Mouse (Mus musculus): ENCODE data around the gene Spock1. TPM values are rescaled to one million over a fixed set of nuclear protein-coding genes. Genes with fewer than 3 reads are reported as not detected.

The Spock1 gene
- polyA plus RNA-seq, 1 experiment from 2014 or later, result 4.0 TPM

DNA sequence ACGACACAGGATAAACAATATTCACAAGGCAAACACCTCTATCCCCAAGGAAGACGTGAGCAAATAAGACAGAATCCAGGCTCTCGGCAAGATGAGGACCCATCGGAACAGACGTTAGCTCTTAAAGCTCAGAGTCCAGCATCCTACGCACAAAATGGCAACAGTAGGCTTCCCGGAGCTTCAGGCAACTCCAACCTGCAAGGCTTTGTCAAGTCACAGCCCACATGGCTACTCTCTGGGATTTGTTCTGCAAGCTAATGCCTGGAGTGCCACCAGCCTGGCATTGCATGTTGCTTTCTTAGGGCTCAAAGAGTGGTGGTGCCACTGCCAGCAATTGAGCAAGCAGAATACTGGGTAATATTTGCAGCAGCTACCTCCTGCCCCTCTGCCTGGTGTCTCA, 373.8 kb downstream of the Spock1 start:
- H3K36me3 ChIP-seq (replicated peaks), result no peaks in the 10 kb centered on the region
- H3K4me1 ChIP-seq, result peaks cover 14% of the 10 kb centered on the region
- 88% methylated on average over 7 of the region's 7 CpGs for WGBS
- no peak for DNase-seq (ENCODE audit: low spot score)
- H3K9me3 ChIP-seq, result no peaks in the 10 kb centered on the region
- H3K27me3 ChIP-seq (replicated peaks; ENCODE audit: low read depth, poor library complexity, severe bottlenecking), result peaks cover 4% of the 10 kb centered on the region; the same call in 1 of the 2 replicates
- no peak overlapping the region for H3K4me3 ChIP-seq
- no peak overlapping the region for H3K27ac ChIP-seq (replicated peaks)

DNA sequence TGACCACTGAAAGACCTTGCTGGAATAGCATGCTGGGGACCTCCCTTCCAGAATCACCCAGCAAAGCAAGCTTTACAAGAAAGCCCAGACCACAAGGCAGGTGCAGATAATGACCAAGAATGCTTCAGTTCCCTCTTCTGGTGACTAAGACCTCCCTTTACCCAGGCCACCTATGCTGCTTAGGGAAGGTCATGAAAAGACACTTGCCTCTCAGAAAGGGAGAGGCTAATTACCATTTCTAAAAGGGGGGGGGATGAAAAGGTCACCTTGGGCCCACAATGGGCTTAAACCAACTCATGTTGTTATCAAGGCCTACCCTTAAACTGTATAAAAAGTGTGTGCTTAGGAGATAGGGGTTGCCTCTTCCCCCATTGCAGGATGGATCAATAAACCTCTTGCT, 382.2 kb downstream of the Spock1 start:
- H3K9me3 ChIP-seq, result no peaks in the 10 kb centered on the region
- H3K36me3 ChIP-seq (replicated peaks), result no peaks in the 10 kb centered on the region
- H3K4me1 ChIP-seq, result peaks cover 23% of the 10 kb centered on the region
- no peak for DNase-seq (ENCODE audit: low spot score)
- no peak overlapping the region for H3K27ac ChIP-seq (replicated peaks)
- 0 out of 2 replicates have a peak, but pooled peaks cover 4% of the 10 kb centered on the region for H3K27me3 ChIP-seq (replicated peaks; ENCODE audit: low read depth, poor library complexity, severe bottlenecking)
- H3K4me3 ChIP-seq, result no peak overlapping the region

DNA sequence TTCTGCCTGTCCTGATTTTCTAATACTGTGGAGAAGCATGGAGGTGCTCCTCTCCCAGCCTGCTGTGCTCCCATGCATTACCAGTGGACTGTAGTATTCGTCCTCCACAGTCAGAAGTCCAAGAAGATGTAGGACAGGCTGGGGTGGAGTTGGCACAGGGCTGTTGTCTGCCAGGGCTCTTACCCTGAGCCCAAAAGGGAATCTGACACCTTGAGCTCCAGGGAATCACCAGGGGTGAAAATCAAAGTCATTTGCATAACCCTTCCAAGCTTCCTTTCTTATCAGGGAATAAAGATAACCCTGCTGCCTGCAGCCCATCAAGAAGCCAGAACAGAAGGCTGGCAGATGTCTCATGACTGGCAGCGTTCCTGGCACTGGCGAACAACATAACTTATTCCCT, 383.6 kb downstream of the Spock1 start:
- no peaks in the 10 kb centered on the region for H3K36me3 ChIP-seq (replicated peaks)
- 82% methylated on average over 3 of the region's 3 CpGs for WGBS
- H3K9me3 ChIP-seq, result no peaks in the 10 kb centered on the region
- H3K4me1 ChIP-seq, result peaks cover 18% of the 10 kb centered on the region
- no peak overlapping the region for H3K27ac ChIP-seq (replicated peaks)
- H3K4me3 ChIP-seq, result no peak overlapping the region
- 0 out of 2 replicates have a peak, but pooled peaks cover 2% of the 10 kb centered on the region for H3K27me3 ChIP-seq (replicated peaks; ENCODE audit: low read depth, poor library complexity, severe bottlenecking)
- no peak for DNase-seq (ENCODE audit: low spot score)

DNA sequence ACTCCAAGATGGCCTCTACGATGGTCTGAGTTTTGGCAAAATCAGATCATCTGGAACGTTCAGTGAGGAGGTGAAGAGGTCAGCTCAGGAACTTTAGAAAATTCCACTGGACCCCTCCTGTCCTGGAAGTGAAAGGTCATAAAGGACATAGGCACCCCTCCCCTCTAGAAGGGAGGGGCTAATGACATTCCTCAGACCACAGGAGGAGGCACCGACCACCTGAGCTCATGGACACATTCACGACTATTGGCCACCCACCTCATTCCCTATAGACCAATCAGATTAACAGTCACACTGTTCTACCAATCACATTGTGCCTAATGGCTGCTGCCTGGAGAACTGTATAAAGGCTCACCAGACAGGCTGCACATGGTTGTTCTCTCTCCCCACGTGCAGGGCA, 384.8 kb downstream of the Spock1 start:
- Histone ChIP-seq H3K27me3 (replicated peaks; ENCODE audit: low read depth, poor library complexity, severe bottlenecking) (no peaks in the 10 kb centered on the region), H3K27ac (replicated peaks) (no peak overlapping the region), H3K4me3 (no peak overlapping the region), H3K36me3 (replicated peaks) (no peaks in the 10 kb centered on the region), H3K9me3 (no peaks in the 10 kb centered on the region), H3K4me1 (peaks cover 16% of the 10 kb centered on the region; the same call in 1 of the 2 replicates)
- no peak for DNase-seq (ENCODE audit: low spot score)
- 83% methylated on average over 5 of the region's 5 CpGs for WGBS

DNA sequence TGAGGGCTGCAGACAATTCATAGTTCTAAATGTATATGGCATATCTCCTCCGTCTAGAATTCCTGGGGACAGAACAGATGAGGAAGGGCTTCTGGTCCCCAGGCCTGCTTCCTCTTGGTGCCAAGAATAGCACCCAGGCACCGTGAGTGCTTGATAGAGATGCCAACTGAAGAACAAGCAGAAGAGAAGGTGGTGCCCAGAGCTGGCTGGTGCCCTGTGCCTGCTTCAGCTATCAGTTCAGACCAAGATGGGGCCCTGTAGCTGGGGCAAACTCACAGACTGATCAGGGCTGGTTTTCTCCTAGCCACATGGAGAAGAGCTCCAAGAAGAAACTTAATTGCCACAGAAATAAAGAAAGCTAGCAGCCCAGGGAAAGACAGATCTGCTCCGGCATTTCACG, 385.8 kb downstream of the Spock1 start:
- 78% methylated on average over 4 of the region's 4 CpGs for WGBS
- Histone ChIP-seq H3K27me3 (replicated peaks; ENCODE audit: low read depth, poor library complexity, severe bottlenecking) (no peaks in the 10 kb centered on the region), H3K27ac (replicated peaks) (no peak overlapping the region), H3K4me1 (peaks cover 16% of the 10 kb centered on the region; the same call in 1 of the 2 replicates), H3K36me3 (replicated peaks) (no peaks in the 10 kb centered on the region), H3K9me3 (no peaks in the 10 kb centered on the region), H3K4me3 (no peak overlapping the region)
- DNase-seq (ENCODE audit: low spot score), result no peak

DNA sequence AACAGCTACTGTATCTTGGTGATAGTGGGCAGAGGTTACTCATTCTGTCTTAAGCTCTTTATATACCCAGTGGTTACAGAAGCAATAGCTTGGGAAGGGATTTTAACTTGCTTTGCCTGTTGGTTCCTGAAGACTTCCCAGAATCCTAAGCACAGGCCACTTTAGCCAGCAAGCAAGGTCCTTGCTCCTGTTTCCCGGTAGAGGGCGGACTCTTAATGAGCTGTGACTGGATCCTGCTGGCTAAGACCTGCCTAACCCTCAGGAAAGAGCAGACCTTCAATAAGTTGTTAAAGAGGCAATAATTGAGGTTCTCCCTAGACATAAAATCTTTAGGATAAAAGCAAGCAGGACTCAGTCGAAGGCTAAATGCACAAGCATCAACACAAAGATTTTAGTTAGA, 387.0 kb downstream of the Spock1 start:
- Histone ChIP-seq H3K9me3 (no peaks in the 10 kb centered on the region), H3K27ac (replicated peaks) (no peak overlapping the region), H3K27me3 (replicated peaks; ENCODE audit: low read depth, poor library complexity, severe bottlenecking) (no peaks in the 10 kb centered on the region), H3K36me3 (replicated peaks) (no peaks in the 10 kb centered on the region), H3K4me3 (no peak overlapping the region), H3K4me1 (peaks cover 17% of the 10 kb centered on the region; the same call in 1 of the 2 replicates)
- 19% methylated on average over 3 of the region's 3 CpGs for WGBS
- DNase-seq (ENCODE audit: low spot score), result peak; percentile 54

DNA sequence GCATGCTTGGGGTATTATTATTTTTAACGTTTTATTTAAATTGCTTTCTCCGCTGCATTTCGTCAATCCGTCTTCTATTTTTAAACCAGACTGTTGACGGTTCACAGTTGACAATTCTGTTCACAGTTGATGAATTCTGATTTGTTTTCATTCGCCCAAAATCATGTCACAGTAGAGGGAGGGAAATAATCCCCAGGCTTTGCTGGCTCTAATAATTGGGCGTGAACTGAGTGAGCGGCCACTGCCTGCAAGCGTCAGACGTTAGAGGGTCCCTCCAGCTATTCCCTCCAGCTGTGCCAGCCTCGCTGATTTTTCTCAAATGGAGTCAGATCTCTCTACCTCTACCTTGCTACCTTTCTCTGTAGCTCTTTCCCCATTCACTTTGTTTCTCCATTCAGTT, 388.3 kb downstream of the Spock1 start:
- peaks cover 24% of the 10 kb centered on the region for H3K4me1 ChIP-seq
- WGBS, result 73% methylated on average over 11 of the region's 11 CpGs

DNA sequence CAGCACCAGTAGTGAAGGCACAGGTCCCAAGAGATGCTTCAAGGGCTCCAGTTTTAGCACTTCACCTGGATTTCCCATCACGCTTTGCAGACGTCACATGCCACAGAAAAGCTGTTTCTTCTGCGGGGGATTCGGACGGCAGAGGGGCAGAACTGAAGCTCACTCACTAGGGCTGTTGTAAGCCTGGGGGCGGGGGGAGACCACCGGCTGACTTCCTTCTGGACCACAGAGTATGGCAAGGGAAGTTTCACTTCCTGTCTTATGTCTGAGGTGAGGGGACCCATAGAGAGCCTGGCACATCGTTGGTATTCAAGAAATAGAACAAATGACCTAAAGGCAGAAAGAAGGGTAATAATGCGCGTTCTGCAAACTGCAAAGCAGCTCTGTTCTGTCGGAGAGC, 392.4 kb downstream of the Spock1 start:
- DNase-seq (ENCODE audit: low spot score), result no peak
- WGBS, result 73% methylated on average over 11 of the region's 11 CpGs

More for the DNA sequence above, 388.3 kb downstream of the Spock1 start:
- Histone ChIP-seq H3K9me3 (no peaks in the 10 kb centered on the region), H3K4me3 (no peak overlapping the region), H3K27me3 (replicated peaks; ENCODE audit: low read depth, poor library complexity, severe bottlenecking) (no peaks in the 10 kb centered on the region), H3K36me3 (replicated peaks) (no peaks in the 10 kb centered on the region), H3K27ac (replicated peaks) (no peak overlapping the region)
- DNase-seq (ENCODE audit: low spot score), result no peak

DNA sequence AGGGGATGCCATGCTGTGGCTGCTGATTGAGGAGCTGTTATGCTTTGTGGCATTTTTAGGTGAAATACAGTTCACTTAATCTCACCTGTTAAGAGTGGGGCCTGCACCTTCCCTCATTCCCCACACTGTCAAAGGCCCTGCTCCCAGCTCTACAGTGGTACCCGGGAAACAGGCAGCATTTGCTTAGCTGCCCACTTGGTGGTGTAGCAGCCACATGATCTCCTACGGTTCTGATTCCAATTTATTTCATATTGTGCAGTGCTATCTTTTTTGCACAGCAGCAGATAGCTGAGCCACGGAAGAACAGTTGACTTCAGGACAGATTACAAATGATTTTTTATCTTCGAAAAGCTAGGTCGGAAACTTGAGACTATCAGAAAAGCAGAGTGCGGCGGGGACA, 406.6 kb downstream of the Spock1 start:
- Histone ChIP-seq H3K9me3 (no peaks in the 10 kb centered on the region), H3K4me1 (no peaks in the 10 kb centered on the region), H3K27ac (replicated peaks) (no peak overlapping the region), H3K27me3 (replicated peaks; ENCODE audit: low read depth, poor library complexity, severe bottlenecking) (no peaks in the 10 kb centered on the region), H3K4me3 (no peak overlapping the region), H3K36me3 (replicated peaks) (no peaks in the 10 kb centered on the region)
- DNase-seq (ENCODE audit: low spot score), result no peak
- WGBS, result 90% methylated on average over 7 of the region's 7 CpGs

More for the DNA sequence above, 392.4 kb downstream of the Spock1 start:
- Histone ChIP-seq H3K27ac (replicated peaks) (no peak overlapping the region), H3K27me3 (replicated peaks; ENCODE audit: low read depth, poor library complexity, severe bottlenecking) (no peaks in the 10 kb centered on the region), H3K9me3 (no peaks in the 10 kb centered on the region), H3K4me3 (no peak overlapping the region), H3K36me3 (replicated peaks) (no peaks in the 10 kb centered on the region), H3K4me1 (peaks cover 9% of the 10 kb centered on the region)

DNA sequence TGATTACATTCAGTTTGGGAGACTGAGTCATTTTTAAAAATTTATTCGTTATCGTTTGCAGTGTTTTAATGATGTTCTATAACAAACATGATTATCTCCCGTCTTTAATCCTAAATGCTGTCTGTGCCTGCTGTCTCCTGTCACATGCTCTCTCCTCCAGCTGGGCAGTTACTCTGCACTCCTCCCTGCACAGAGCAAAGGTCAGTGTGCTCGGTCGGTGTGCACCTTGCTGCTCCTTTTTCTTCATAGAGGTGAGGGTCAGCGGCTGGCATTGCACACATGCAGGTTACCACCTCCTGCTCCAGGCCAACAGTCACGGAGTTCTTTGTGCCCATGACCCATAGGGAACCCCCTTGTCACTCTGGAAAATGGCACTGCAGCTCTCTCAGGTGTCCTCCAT, 411.4 kb downstream of the Spock1 start:
- H3K4me1 ChIP-seq, result no peaks in the 10 kb centered on the region
- no peak overlapping the region for H3K4me3 ChIP-seq
- no peaks in the 10 kb centered on the region for H3K27me3 ChIP-seq (replicated peaks; ENCODE audit: low read depth, poor library complexity, severe bottlenecking)
- no peak for DNase-seq (ENCODE audit: low spot score)
- H3K36me3 ChIP-seq (replicated peaks), result no peaks in the 10 kb centered on the region
- H3K9me3 ChIP-seq, result no peaks in the 10 kb centered on the region
- 79% methylated on average over 7 of the region's 7 CpGs for WGBS
- H3K27ac ChIP-seq (replicated peaks), result no peak overlapping the region

DNA sequence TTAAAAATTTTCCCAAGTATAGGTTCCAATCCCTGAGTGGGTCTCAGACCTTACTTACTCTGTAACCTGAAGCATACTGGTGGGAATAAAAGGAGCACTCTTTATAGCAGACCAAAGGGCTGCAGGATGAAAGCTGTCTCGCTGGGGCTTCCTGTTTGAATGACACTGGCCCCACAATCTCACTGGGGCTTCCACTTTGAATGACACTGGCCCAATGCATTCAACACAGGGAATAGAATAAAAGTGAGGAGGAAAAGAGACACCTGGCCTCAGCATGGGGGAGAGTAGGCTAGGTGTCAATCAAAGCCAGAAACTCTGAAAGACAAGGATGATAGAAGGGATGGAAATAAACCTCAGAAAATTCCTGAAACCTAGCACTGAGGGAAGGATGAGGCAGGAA, 413.3 kb downstream of the Spock1 start:
- no peak overlapping the region for H3K27ac ChIP-seq (replicated peaks)
- H3K36me3 ChIP-seq (replicated peaks), result no peaks in the 10 kb centered on the region
- H3K4me1 ChIP-seq, result no peaks in the 10 kb centered on the region
- H3K4me3 ChIP-seq, result no peak overlapping the region
- WGBS, result 46% methylated on average over 1 of the region's 1 CpGs
- no peaks in the 10 kb centered on the region for H3K27me3 ChIP-seq (replicated peaks; ENCODE audit: low read depth, poor library complexity, severe bottlenecking)
- no peaks in the 10 kb centered on the region for H3K9me3 ChIP-seq
- no peak for DNase-seq (ENCODE audit: low spot score)

DNA sequence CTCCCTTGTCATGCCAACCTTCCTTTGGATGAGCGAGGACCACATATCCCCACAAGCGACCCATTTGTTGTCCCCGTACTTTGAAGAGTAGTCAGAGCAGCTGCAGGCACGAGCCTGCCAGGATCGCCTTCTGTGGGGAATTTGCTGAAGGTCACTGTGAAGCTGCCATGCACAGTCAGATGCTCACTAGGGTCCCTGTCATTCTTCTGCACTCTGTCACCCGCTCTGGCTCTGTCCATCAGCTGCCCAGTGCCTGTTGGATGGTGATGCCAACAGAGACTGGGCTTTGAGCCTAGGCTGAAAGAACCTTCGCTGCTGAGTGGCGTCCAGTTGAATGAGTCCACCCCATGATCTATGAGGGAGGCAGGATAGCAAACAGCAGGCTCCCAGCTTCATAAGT, 419.2 kb downstream of the Spock1 start:
- DNase-seq (ENCODE audit: low spot score), result no peak
- H3K4me3 ChIP-seq, result no peak overlapping the region
- WGBS, result 89% methylated on average over 8 of the region's 8 CpGs
- no peak overlapping the region for H3K27ac ChIP-seq (replicated peaks)
- no peaks in the 10 kb centered on the region for H3K9me3 ChIP-seq
- H3K27me3 ChIP-seq (replicated peaks; ENCODE audit: low read depth, poor library complexity, severe bottlenecking), result no peaks in the 10 kb centered on the region
- no peaks in the 10 kb centered on the region for H3K4me1 ChIP-seq
- no peaks in the 10 kb centered on the region for H3K36me3 ChIP-seq (replicated peaks)

DNA sequence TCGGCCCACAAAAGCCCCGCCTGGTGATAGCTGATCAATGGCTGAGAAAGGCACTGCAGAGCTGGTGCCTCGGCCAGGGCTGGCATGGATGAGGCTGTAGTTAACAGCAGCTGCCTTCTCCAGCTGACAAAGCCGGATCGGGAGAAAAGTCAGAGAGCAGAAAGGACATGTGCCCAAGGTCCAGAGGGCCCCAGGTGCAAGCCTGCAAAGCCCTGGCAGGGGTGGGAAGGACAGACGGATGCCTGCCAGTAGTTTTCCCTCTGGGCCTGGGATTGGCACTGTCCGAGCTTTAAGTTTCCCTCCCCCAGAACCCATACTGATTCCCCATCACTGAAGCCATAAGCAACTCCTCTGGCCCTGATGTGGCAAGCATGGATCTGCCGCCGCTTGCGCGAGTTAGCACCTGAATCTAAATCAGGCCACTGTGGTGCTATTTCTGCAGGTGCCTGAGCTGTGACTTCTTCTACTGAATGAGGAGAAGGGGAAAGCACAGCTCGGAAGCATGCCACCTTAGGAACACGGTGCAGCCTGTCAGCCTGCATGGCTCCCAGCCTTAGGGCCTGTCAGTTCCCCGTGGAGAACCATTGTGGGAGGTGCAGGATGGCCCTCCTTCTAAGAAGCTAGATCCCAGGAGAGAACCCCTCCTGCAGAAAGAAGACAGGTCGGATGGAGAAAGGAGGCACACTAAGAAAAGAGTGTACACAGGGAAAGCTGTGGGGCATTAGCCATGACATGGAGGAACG, 423.5 kb downstream of the Spock1 start:
- no peak overlapping the region for H3K27ac ChIP-seq (replicated peaks)
- no peak for DNase-seq (ENCODE audit: low spot score)

More for the DNA sequence above, 423.5 kb downstream of the Spock1 start:
- Histone ChIP-seq H3K9me3 (no peaks in the 10 kb centered on the region), H3K4me1 (no peaks in the 10 kb centered on the region), H3K36me3 (replicated peaks) (no peaks in the 10 kb centered on the region), H3K27me3 (replicated peaks; ENCODE audit: low read depth, poor library complexity, severe bottlenecking) (no peaks in the 10 kb centered on the region), H3K4me3 (no peak overlapping the region)
- WGBS, result 86% methylated on average over 16 of the region's 16 CpGs

Data from embryonic facial prominence, embryonic 10.5 days (tissue).